Mouse (Mus musculus) megakaryocyte, embryonic 14.5 days (primary cell): Measurements from ENCODE around the gene Pigu.

ENCODE experiments used
- FLI1 ChIP-seq: IDR thresholded peaks from 2 replicates; pipeline ENCODE4 v1.6.1; 2012; ENCODE audit warnings: low read length, inconsistent platforms, mixed read lengths
- GATA1 ChIP-seq: IDR thresholded peaks from 3 replicates; pipeline ENCODE4 v1.6.1; 2012; ENCODE audit warnings: mixed read lengths, low read length, inconsistent platforms, borderline replicate concordance

GRCm38 (mm10) chr2:155340166-155340565 lies 17.1 kb downstream of the Pigu start:
- TF ChIP-seq GATA1, result no peak
- TF ChIP-seq FLI1, result no peak
